Mouse (Mus musculus) forebrain, embryonic 14.5 days (tissue): ENCODE results near the gene Ado. TPM values are rescaled to one million over a fixed set of nuclear protein-coding genes. Genes with fewer than 3 reads are reported as not detected.

Experiments used
- ATAC-seq: fragments of 200-750 bp; cut with Nextera tagmentation; 2 replicates; pipeline ENCODE4 v1.8.0; 2017; ENCODE audit warnings: mild to moderate bottlenecking, moderate library complexity
- DNase-seq: peaks from one replicate; pipeline ENCODE4 v3.0.0-alpha.2; 2015; ENCODE audit warnings: low spot score
- H3K27ac ChIP-seq: fragments of 300-500 bp; sonication (generic); 2 replicates; pipeline ENCODE4 v1.5.1; 2014; ENCODE audit warnings: low read depth, mild to moderate bottlenecking, control low read depth, low read length, moderate library complexity
- H3K27me3 ChIP-seq: fragments of 300-500 bp; sonication (generic); replicated peaks from 2 replicates; pipeline ENCODE4 v1.6.1; 2014; ENCODE audit warnings: low read length, control low read depth, mixed read lengths; ENCODE audit not compliant: control insufficient read depth, insufficient read depth
- H3K36me3 ChIP-seq: fragments of 300-500 bp; sonication (generic); 2 replicates; pipeline ENCODE4 v1.6.1; 2014; ENCODE audit warnings: low read length, control low read depth; ENCODE audit not compliant: control insufficient read depth, insufficient read depth
- H3K4me1 ChIP-seq: fragments of 300-500 bp; sonication (generic); 2 replicates; pipeline ENCODE4 v1.6.1; 2014; ENCODE audit warnings: antibody characterized with exemption, low read length, control low read depth; ENCODE audit not compliant: control insufficient read depth, insufficient read depth
- H3K4me2 ChIP-seq: fragments of 300-500 bp; sonication (generic); 2 replicates; pipeline ENCODE4 v1.6.1; 2014; ENCODE audit warnings: mild to moderate bottlenecking, control low read depth, low read length
- H3K4me3 ChIP-seq: fragments of 300-500 bp; sonication (generic); 2 replicates; pipeline ENCODE4 v1.5.1; 2014; ENCODE audit warnings: low read depth, low read length, control low read depth
- H3K9ac ChIP-seq: fragments of 300-500 bp; sonication (generic); 2 replicates; pipeline ENCODE4 v1.6.1; 2014; ENCODE audit warnings: mild to moderate bottlenecking, low read length, control low read depth, moderate library complexity
- H3K9me3 ChIP-seq: fragments of 300-500 bp; sonication (generic); replicated peaks from 2 replicates; pipeline ENCODE4 v1.6.1; 2016; ENCODE audit warnings: low read length, control low read depth, mixed read lengths; ENCODE audit not compliant: control insufficient read depth
- WGBS: fragments of 180-500 bp; shearing (Covaris S2); extraction: QIAGEN DNeasy Blood & Tissue Kit; methylation state at CpG from one replicate; pipeline ENCODE4 v1.1.7; 2014; 5-methylcytosine and 5-hydroxymethylcytosine counted together
- polyA plus RNA-seq: library from polyadenylated mRNA; unstranded; fragments of >200 nt; fragmentation: Nextera tagmentation; extraction: Ambion mirVana; gene quantifications from 2 replicates; pipeline ENCODE4 v1.2.1, GENCODE M21; 2014

Ado gene
- polyA plus RNA-seq, 1 experiment from 2014 or later: 67.3 TPM

GRCm38 (mm10) chr10:67497144-67497892, 51.4 kb downstream of the Ado start:
- H3K9me3 ChIP-seq: no peaks in the 10 kb centered on the region
- DNase-seq (no peak), ATAC-seq (no peak)
- H3K9ac ChIP-seq: no peak overlapping the region
- 93% methylated on average over 15 of the region's 15 CpGs for WGBS
- no peak overlapping the region for H3K4me2 ChIP-seq
- H3K27ac ChIP-seq: no peak overlapping the region
- no peak overlapping the region for H3K4me3 ChIP-seq
- H3K4me1 ChIP-seq: no peaks in the 10 kb centered on the region
- H3K36me3 ChIP-seq: no peaks in the 10 kb centered on the region
- H3K27me3 ChIP-seq: no peaks in the 10 kb centered on the region

Other genes with a start within 250 kb of the Ado start
- 0.08 and 0.12 TPM in 2 replicates for gene Egr2, start 13.5 kb downstream of the Ado start, polyA plus RNA-seq